Mouse (Mus musculus): ENCODE data around the gene Prr22. TPM values are rescaled to one million over a fixed set of nuclear protein-coding genes. Genes with fewer than 3 reads are reported as not detected.

The Prr22 gene
- total and polyA plus RNA-seq, 3 experiments, result 0.15 to 1.3 (median 0.93) TPM

DNA sequence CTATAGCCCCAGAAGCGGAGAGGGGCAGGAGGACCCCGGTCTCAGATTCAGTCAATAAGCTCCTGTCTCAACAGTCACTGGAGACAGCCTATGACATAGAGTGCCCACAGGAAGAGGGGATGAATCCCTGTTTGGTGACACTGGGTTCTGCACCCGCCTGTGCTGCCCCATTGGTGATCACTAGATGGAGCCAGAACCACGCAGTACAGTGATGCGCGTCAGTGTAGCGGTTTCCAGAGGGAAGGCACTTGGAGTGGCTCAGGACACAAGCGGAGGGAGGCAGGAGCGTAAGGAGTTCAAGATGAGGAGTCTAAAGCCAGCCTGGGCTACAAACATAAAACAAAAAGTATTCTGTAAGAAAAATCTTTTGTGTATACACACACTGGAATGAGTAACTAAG lies 38.5 kb downstream of the Prr22 start:
- no peaks in the 10 kb centered on the region for H3K79me2 ChIP-seq (replicated peaks; ENCODE audit: control insufficient read depth, extremely low read depth, insufficient read depth, poor library complexity, severe bottlenecking)
- TF ChIP-seq RAD21 (IDR thresholded peaks at IDR 0.05; ENCODE audit: low read depth, low read length) (peak; percentile 92), MAZ (IDR thresholded peaks at IDR 0.05; ENCODE audit: low read depth, low read length) (no peak), CTCF (conservative IDR thresholded peaks at IDR 0.05 in 1 of 2, IDR thresholded peaks at IDR 0.05 in 1 of 2; ENCODE audit: low read depth in 2 of 2, low read length in 2 of 2) (peak; percentile 60 to 92), SMC3 (IDR thresholded peaks at IDR 0.05; ENCODE audit: low read depth, low read length) (peak; percentile 81), POLR2A (IDR thresholded peaks at IDR 0.05; ENCODE audit: low read depth, low read length) (no peak)
- peak; percentile 42 for DNase-seq (ENCODE audit: extremely low read depth)
- H3K9me3 ChIP-seq (replicated peaks; ENCODE audit: low read length), result no peaks in the 10 kb centered on the region
- no peaks in the 10 kb centered on the region; a peak in 1 of 4 replicates for H3K4me1 ChIP-seq (ENCODE audit: control insufficient read depth in 1 of 2, insufficient read depth in 2 of 2)
- H3K9ac ChIP-seq (ENCODE audit: insufficient read depth, low read depth), result no peak overlapping the region
- H3K4me2 ChIP-seq (ENCODE audit: insufficient read depth, low read depth, poor library complexity, severe bottlenecking), result no peak overlapping the region
- in situ Hi-C loops (cut with MboI; ENCODE audit: low pct_ligation_motif_present, low pct_unique_long_range_greater_than_20kb, low sequenced_read_pairs), result no loop called here
- dilution Hi-C loops (cut with MboI; ENCODE audit: extremely low pct_ligation_motif_present, extremely low pct_unique_long_range_greater_than_20kb, low sequenced_read_pairs), result no loop called here
- H3K36me3 ChIP-seq (replicated peaks in 1 of 2; ENCODE audit: control insufficient read depth in 1 of 2, insufficient read depth in 1 of 2, low read length in 1 of 2), result no peaks in the 10 kb centered on the region
- H3K27ac ChIP-seq (ENCODE audit: insufficient read depth, low read depth), result no peak overlapping the region
- H3K27me3 ChIP-seq (replicated peaks), result peaks cover 57% of the 10 kb centered on the region
- H3K4me3 ChIP-seq (replicated peaks in 1 of 3; ENCODE audit: low read depth in 2 of 3, low read length in 2 of 3, poor library complexity in 1 of 3), result no peak overlapping the region

DNA sequence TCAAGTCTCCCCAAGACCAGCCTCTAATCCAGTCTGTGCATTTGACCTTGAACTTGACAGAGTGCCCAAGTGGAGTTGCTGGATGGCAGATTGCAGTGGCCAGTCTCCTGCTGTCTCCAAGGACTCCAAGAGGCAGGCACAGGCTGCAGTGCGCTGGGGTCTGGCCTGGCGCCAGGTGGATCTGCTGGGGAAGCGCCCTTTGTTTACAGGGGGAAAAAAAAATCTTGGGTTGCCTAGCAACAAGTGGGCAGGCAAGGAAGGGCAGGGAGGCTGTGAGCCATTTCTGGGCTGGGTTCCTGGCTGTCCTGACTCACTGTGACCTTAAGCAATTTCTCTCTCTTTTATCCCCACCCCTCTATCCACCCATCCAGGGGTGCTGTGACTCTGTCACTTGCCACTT lies 40.2 kb downstream of the Prr22 start:
- no peak overlapping the region for H3K9ac ChIP-seq (ENCODE audit: insufficient read depth, low read depth)
- dilution Hi-C loops (cut with MboI; ENCODE audit: extremely low pct_ligation_motif_present, extremely low pct_unique_long_range_greater_than_20kb, low sequenced_read_pairs), result no loop called here
- no peak overlapping the region for H3K27ac ChIP-seq (ENCODE audit: insufficient read depth, low read depth)
- no peak overlapping the region for H3K4me3 ChIP-seq (replicated peaks in 1 of 3; ENCODE audit: low read depth in 2 of 3, low read length in 2 of 3, poor library complexity in 1 of 3)
- no peaks in the 10 kb centered on the region for H3K4me1 ChIP-seq (ENCODE audit: control insufficient read depth in 1 of 2, insufficient read depth in 2 of 2)
- H3K4me2 ChIP-seq (ENCODE audit: insufficient read depth, low read depth, poor library complexity, severe bottlenecking), result no peak overlapping the region
- DNase-seq (ENCODE audit: extremely low read depth), result no peak
- H3K27me3 ChIP-seq (replicated peaks), result peaks cover 55% of the 10 kb centered on the region
- in situ Hi-C loops (cut with MboI; ENCODE audit: low pct_ligation_motif_present, low pct_unique_long_range_greater_than_20kb, low sequenced_read_pairs), result no loop called here
- H3K9me3 ChIP-seq (replicated peaks; ENCODE audit: low read length), result no peaks in the 10 kb centered on the region
- no peaks in the 10 kb centered on the region for H3K36me3 ChIP-seq (replicated peaks in 1 of 2; ENCODE audit: control insufficient read depth in 1 of 2, insufficient read depth in 1 of 2, low read length in 1 of 2)
- TF ChIP-seq E2F4 (IDR thresholded peaks at IDR 0.05; ENCODE audit: insufficient replicate concordance, low read depth, low read length) (no peak), KAT2A (IDR thresholded peaks at IDR 0.05; ENCODE audit: insufficient replicate concordance, low read length) (no peak), MYC (IDR thresholded peaks at IDR 0.05; ENCODE audit: low read depth, low read length) (no peak), POLR2A (IDR thresholded peaks at IDR 0.05; ENCODE audit: low read depth, low read length) (no peak), ETS1 (conservative IDR thresholded peaks at IDR 0.05; ENCODE audit: low read depth, low read length) (no peak), RAD21 (IDR thresholded peaks at IDR 0.05; ENCODE audit: low read depth, low read length) (no peak), JUND (conservative IDR thresholded peaks at IDR 0.05; ENCODE audit: low read depth, low read length) (no peak), JUN (IDR thresholded peaks at IDR 0.05; ENCODE audit: insufficient read depth, low read depth, low read length) (no peak), USF2 (conservative IDR thresholded peaks at IDR 0.05; ENCODE audit: low read depth, low read length) (no peak), ZNF384 (IDR thresholded peaks at IDR 0.05; ENCODE audit: low read depth, low read length) (no peak), HCFC1 (IDR thresholded peaks at IDR 0.05; ENCODE audit: low read depth, low read length) (no peak), NRF1 (IDR thresholded peaks at IDR 0.05; ENCODE audit: low read depth, low read length) (no peak), EP300 (IDR thresholded peaks at IDR 0.05; ENCODE audit: low read length) (no peak), ZKSCAN1 (IDR thresholded peaks at IDR 0.05; ENCODE audit: borderline replicate concordance, low read depth, low read length) (no peak), NELFE (IDR thresholded peaks at IDR 0.05; ENCODE audit: low read depth, low read length) (no peak)
- H3K79me2 ChIP-seq (replicated peaks; ENCODE audit: control insufficient read depth, extremely low read depth, insufficient read depth, poor library complexity, severe bottlenecking), result no peaks in the 10 kb centered on the region
